14 mouse cellular contexts compared by ENCODE assay signal in genomic region chr11:74527555-74527954, GRCm38 (mm10).
"Had no signal": no experiment of that assay in that cellular context is flagged by ENCODE, and none has a peak within 500 bp of the region (broad histone marks: within the 10 kb centered on the region; RNA-seq: fewer than 3 reads in every experiment).

No protein-coding gene starts in this region.

- DNase-seq: kidney, adult 9 months; left cerebral cortex, postnatal 4 days; liver; liver, embryonic 13.5 days; liver, postnatal 0 days; thymus, postnatal 14 days had no signal

- H3K36me3 ChIP-seq: liver, embryonic 13.5 days; lung, embryonic 15.5 days; midbrain, embryonic 12.5 days; neural tube, embryonic 12.5 days had no signal

- ATAC-seq: inflammation-experienced regulatory T-cells, adult 6 months; intestine, postnatal 0 days; liver, postnatal 0 days had no signal

- H3K9me3 ChIP-seq: liver, embryonic 13.5 days; lung, embryonic 15.5 days; megakaryocyte, embryonic 14.5 days; midbrain, embryonic 12.5 days; neural tube, embryonic 12.5 days had no signal

- H3K9ac ChIP-seq: liver, embryonic 13.5 days; liver, postnatal 0 days; lung, embryonic 15.5 days; midbrain, embryonic 12.5 days; neural tube, embryonic 12.5 days had no signal

- H3K4me3 ChIP-seq: liver, embryonic 13.5 days; midbrain, embryonic 12.5 days; neural tube, embryonic 12.5 days had no signal

- H3K27ac ChIP-seq: liver, embryonic 13.5 days; lung, embryonic 15.5 days; macrophage; midbrain, embryonic 12.5 days; neural tube, embryonic 12.5 days; stomach, postnatal 0 days had no signal
